Mouse (Mus musculus): ENCODE data around the gene Stk32b.

DNA sequence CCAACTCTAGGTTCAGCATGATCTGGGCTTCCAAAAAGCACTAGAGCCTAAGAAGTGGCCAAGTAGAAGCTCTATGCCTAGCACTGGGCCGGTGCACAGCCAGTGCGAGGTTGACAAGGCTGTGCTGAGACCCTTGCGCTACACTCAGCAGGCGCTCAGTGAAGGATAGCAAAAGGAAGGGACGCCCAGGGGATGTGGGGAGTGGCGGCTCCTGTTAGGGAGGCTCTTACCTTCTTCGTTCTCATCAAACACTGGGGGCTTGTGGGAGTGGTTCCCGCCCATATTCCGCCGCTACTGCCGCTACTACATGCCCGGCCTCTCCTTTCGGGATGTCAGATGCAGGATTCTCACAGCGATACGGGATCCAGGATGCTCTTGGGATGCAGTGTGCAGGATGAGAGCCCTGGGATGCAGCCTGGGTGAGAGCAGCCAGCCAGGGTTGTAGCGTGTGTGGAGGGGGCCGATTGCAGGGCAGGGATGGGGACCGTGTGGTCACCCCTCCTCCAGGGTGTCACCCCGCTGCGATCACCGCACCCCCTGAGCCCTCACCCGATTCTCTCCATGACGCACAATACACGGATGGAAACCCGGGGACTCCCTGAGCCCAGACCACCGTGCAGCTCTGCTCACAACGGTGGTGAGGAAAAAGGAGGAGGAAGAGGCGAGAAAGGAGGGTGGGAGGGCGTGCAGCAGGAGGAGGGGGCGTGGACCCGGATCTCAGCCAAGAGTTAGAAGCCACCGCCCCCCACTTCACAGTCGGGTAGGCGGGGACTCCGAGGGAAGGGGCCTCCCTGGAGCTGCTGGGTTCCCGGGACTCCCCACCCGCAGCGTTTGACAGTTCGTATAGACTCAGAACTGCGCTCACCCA is at the start of gene Stk32b:
- TF ChIP-seq POLR2A (IDR thresholded peaks at IDR 0.05; ENCODE audit: extremely low read depth, insufficient read depth, low read length), result no peak
- no peak for TF ChIP-seq CTCF (IDR thresholded peaks at IDR 0.05; ENCODE audit: extremely low read depth, insufficient read depth, low read length)

Measured in cortical plate, adult 2 months (tissue).